11 mouse cellular contexts compared by ENCODE assay signal in the genomic region with DNA sequence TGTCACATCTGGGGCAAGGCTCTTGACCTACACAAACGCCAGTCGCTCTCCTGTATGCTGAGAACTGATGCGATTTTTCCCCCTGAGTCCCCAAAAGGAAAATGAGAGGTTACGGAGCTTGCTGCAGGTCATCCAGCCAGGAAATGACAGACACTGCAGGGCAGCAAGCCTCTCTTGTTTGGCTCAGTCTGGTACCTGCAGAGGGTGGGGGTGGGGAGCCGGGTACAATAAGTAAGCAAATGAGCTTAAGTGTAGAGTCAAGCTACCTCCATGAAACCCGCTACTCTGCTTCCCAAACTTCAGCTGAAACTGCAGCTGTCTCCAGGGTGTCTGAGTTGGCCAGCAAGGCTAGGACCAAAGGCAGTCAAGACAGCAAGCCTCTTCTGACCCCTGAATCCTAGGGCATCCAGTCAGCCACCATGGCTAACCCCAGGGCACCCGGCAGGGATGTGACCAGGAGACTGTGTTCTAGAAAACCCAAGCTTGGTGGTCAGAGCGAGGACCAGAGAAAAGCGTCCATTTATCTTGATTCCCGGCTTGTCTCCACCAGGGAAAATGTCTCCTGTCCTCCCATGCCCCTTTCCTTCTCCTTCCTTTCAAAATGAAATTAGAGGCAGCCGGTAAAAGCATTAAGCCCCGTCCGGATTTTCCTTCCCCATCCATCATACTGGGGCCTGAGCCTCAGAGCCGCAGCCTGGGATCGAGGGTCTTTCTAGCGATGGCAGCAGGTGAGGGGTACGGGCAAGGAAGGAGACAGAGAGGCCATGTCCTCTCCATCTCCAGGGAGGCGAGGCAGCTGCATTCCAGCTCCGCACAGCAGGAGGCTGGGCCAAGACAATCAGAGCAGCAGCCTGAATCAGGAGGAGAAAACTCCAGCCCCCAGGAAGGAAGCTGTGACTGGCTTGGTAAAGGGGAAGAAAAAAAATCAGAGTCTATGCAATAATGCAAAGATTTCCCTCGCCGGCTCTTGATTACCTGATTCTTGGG.
DNase-seq lines count a peak whose midpoint lies in the region; ATAC-seq lines count a peak whose summit lies in the region.
"Had no signal": no experiment of that assay in that cellular context is flagged by ENCODE, and none has a peak within 500 bp of the region (broad histone marks: within the 10 kb centered on the region; RNA-seq: fewer than 3 reads in every experiment).

No protein-coding gene starts in this region.

- no peak for ATAC-seq in neural tube, embryonic 15.5 days (ENCODE audit: low FRiP score)
- ATAC-seq in embryonic facial prominence, embryonic 14.5 days (ENCODE audit: low read depth), result no peak
- 0 out of 2 replicates have a peak, but pooled peaks have one; percentile 46 for ATAC-seq in limb, embryonic 12.5 days (ENCODE audit: insufficient number of reproducible peaks, insufficient read depth, low FRiP score, low TSS enrichment, low read depth)
- no peak for ATAC-seq in CD4-positive, CD25-positive, alpha-beta regulatory T cell, adult 4 months

- peak; percentile 57 for DNase-seq in neural tube, embryonic 10.5 days (ENCODE audit: extremely low spot score, low spot score)
- no peak for DNase-seq in embryonic facial prominence, embryonic 14.5 days (ENCODE audit: low spot score)
- peak; percentile 40 for DNase-seq in retina, postnatal 1 day
- DNase-seq in right cerebral cortex, adult 18-20 months, result no peak
- no peak for DNase-seq in spleen, postnatal 36 days (ENCODE audit: low spot score in 2 of 2)
- DNase-seq: adrenal gland, adult 8-10 months; cerebellum, adult 11-12 months; lung, postnatal 10 days had no signal

- H3K4me2 ChIP-seq in neural tube, embryonic 15.5 days, result no peak overlapping the region
- peak overlapping the region; percentile 27; the same call in 1 of the 2 replicates for H3K4me2 ChIP-seq in embryonic facial prominence, embryonic 14.5 days (ENCODE audit: low read depth, low read length)
- H3K4me2 ChIP-seq in limb, embryonic 12.5 days, result peak overlapping the region; percentile 47

- H3K9ac ChIP-seq in neural tube, embryonic 15.5 days (replicated peaks), result no peak overlapping the region
- H3K9ac ChIP-seq in embryonic facial prominence, embryonic 14.5 days (ENCODE audit: low read depth, low read length), result no peak overlapping the region
- no peak overlapping the region for H3K9ac ChIP-seq in limb, embryonic 12.5 days (replicated peaks)

- no peaks in the 10 kb centered on the region for H3K27me3 ChIP-seq in neural tube, embryonic 15.5 days (replicated peaks)
- peaks cover 12% of the 10 kb centered on the region for H3K27me3 ChIP-seq in embryonic facial prominence, embryonic 14.5 days (replicated peaks; ENCODE audit: control insufficient read depth, insufficient read depth, low read length)
- H3K27me3 ChIP-seq in limb, embryonic 12.5 days, result peaks cover 13% of the 10 kb centered on the region; the same call in 1 of the 2 replicates

- 13% methylated on average over 21 of the region's 21 CpGs for WGBS in neural tube, embryonic 15.5 days
- WGBS in embryonic facial prominence, embryonic 14.5 days, result 9% methylated on average over 21 of the region's 21 CpGs
- WGBS in limb, embryonic 12.5 days, result 5% methylated on average over 21 of the region's 21 CpGs

- H3K36me3 ChIP-seq in neural tube, embryonic 15.5 days, result no peaks in the 10 kb centered on the region
- no peaks in the 10 kb centered on the region for H3K36me3 ChIP-seq in embryonic facial prominence, embryonic 14.5 days (ENCODE audit: control insufficient read depth, insufficient read depth, low read length)
- H3K36me3 ChIP-seq in limb, embryonic 12.5 days, result no peaks in the 10 kb centered on the region

- no peaks in the 10 kb centered on the region for H3K9me3 ChIP-seq in neural tube, embryonic 15.5 days (replicated peaks)
- 0 out of 2 replicates have a peak, but pooled peaks cover 7% of the 10 kb centered on the region for H3K9me3 ChIP-seq in embryonic facial prominence, embryonic 14.5 days (ENCODE audit: control insufficient read depth, low read length)
- H3K9me3 ChIP-seq in limb, embryonic 12.5 days, result peaks cover 12% of the 10 kb centered on the region

- peaks cover 23% of the 10 kb centered on the region for H3K4me1 ChIP-seq in neural tube, embryonic 15.5 days
- H3K4me1 ChIP-seq in embryonic facial prominence, embryonic 14.5 days (ENCODE audit: control insufficient read depth, insufficient read depth, low read length), result peaks cover 14% of the 10 kb centered on the region
- peaks cover 25% of the 10 kb centered on the region for H3K4me1 ChIP-seq in limb, embryonic 12.5 days (replicated peaks)

- H3K4me3 ChIP-seq in neural tube, embryonic 15.5 days (replicated peaks), result no peak overlapping the region
- H3K4me3 ChIP-seq in embryonic facial prominence, embryonic 14.5 days (ENCODE audit: low read depth, low read length), result no peak overlapping the region
- no peak overlapping the region for H3K4me3 ChIP-seq in limb, embryonic 12.5 days (replicated peaks)

- no peak overlapping the region; the same call in 1 of the 2 replicates for H3K27ac ChIP-seq in neural tube, embryonic 15.5 days (replicated peaks)
- H3K27ac ChIP-seq in embryonic facial prominence, embryonic 14.5 days (replicated peaks; ENCODE audit: low read depth, low read length), result no peak overlapping the region
- peak overlapping the region; percentile 54; the same call in 1 of the 2 replicates for H3K27ac ChIP-seq in limb, embryonic 12.5 days

Comparison
In these comparisons a context has a peak if more than half of its experiments do, and no peak if none do; other contexts are left out.
1. DNase-seq: peak in neural tube, embryonic 10.5 days (single experiment) and retina, postnatal 1 day (single experiment); none in embryonic facial prominence, embryonic 14.5 days (single experiment), right cerebral cortex, adult 18-20 months (single experiment) and spleen, postnatal 36 days (0 of 2).